Mouse (Mus musculus): ENCODE data around the gene Hsd11b1. TPM values are rescaled to one million over a fixed set of nuclear protein-coding genes. Genes with fewer than 3 reads are reported as not detected.

Hsd11b1 gene
- polyA plus RNA-seq, 1 experiment from 2014 or later, result 2.1 TPM

GRCm38 (mm10) chr1:193242238-193242637, 21.6 kb downstream of the Hsd11b1 start:
- Histone ChIP-seq H3K9me3 (replicated peaks; ENCODE audit: control insufficient read depth, low read length) (no peaks in the 10 kb centered on the region), H3K4me2 (ENCODE audit: low read depth, low read length) (no peak overlapping the region), H3K27me3 (ENCODE audit: control insufficient read depth, insufficient read depth, low read length) (no peaks in the 10 kb centered on the region), H3K36me3 (ENCODE audit: control insufficient read depth, insufficient read depth, low read length) (no peaks in the 10 kb centered on the region), H3K27ac (ENCODE audit: low read length) (no peak overlapping the region), H3K4me3 (replicated peaks; ENCODE audit: low read length) (no peak overlapping the region), H3K9ac (ENCODE audit: low read length) (no peak overlapping the region), H3K4me1 (ENCODE audit: control insufficient read depth, insufficient read depth, low read length) (0 out of 2 replicates have a peak, but pooled peaks cover 3% of the 10 kb centered on the region)
- peak; percentile 72 for ATAC-seq (ENCODE audit: insufficient read depth, low FRiP score)
- 39% methylated on average over 8 of the region's 8 CpGs for WGBS

- Histone ChIP-seq H3K4me1 (ENCODE audit: control insufficient read depth, insufficient read depth, low read length) (0 out of 2 replicates have a peak, but pooled peaks cover 3% of the 10 kb centered on the region), H3K4me2 (ENCODE audit: low read depth, low read length) (no peak overlapping the region), H3K36me3 (ENCODE audit: control insufficient read depth, insufficient read depth, low read length) (no peaks in the 10 kb centered on the region), H3K9ac (ENCODE audit: low read length) (no peak overlapping the region), H3K4me3 (replicated peaks; ENCODE audit: low read length) (no peak overlapping the region), H3K9me3 (replicated peaks; ENCODE audit: control insufficient read depth, low read length) (no peaks in the 10 kb centered on the region), H3K27me3 (ENCODE audit: control insufficient read depth, insufficient read depth, low read length) (no peaks in the 10 kb centered on the region), H3K27ac (ENCODE audit: low read length) (no peak overlapping the region)
- ATAC-seq (ENCODE audit: insufficient read depth, low FRiP score), result no peak
- 85% methylated on average over 4 of the region's 4 CpGs for WGBS
Measured at GRCm38 (mm10) chr1:193241436-193241835, 22.4 kb downstream of the Hsd11b1 start.

- 0 out of 2 replicates have a peak, but pooled peaks cover 3% of the 10 kb centered on the region for H3K4me1 ChIP-seq (ENCODE audit: control insufficient read depth, insufficient read depth, low read length)
- no peak overlapping the region for H3K9ac ChIP-seq (ENCODE audit: low read length)
- H3K9me3 ChIP-seq (replicated peaks; ENCODE audit: control insufficient read depth, low read length), result no peaks in the 10 kb centered on the region
- ATAC-seq (ENCODE audit: insufficient read depth, low FRiP score), result no peak
- no peaks in the 10 kb centered on the region for H3K36me3 ChIP-seq (ENCODE audit: control insufficient read depth, insufficient read depth, low read length)
- H3K27ac ChIP-seq (ENCODE audit: low read length), result no peak overlapping the region
- WGBS, result 47% methylated on average over 4 of the region's 4 CpGs
- no peak overlapping the region for H3K4me2 ChIP-seq (ENCODE audit: low read depth, low read length)
- no peak overlapping the region for H3K4me3 ChIP-seq (replicated peaks; ENCODE audit: low read length)
- H3K27me3 ChIP-seq (ENCODE audit: control insufficient read depth, insufficient read depth, low read length), result no peaks in the 10 kb centered on the region
Measured at GRCm38 (mm10) chr1:193238426-193238825, 25.4 kb downstream of the Hsd11b1 start.

- H3K9me3 ChIP-seq (replicated peaks; ENCODE audit: control insufficient read depth, low read length), result no peaks in the 10 kb centered on the region
- no peak overlapping the region for H3K4me3 ChIP-seq (replicated peaks; ENCODE audit: low read length)
- no peak for ATAC-seq (ENCODE audit: insufficient read depth, low FRiP score)
- H3K4me2 ChIP-seq (ENCODE audit: low read depth, low read length), result no peak overlapping the region
- no peaks in the 10 kb centered on the region for H3K4me1 ChIP-seq (ENCODE audit: control insufficient read depth, insufficient read depth, low read length)
- 59% methylated on average over 7 of the region's 7 CpGs for WGBS
- no peak overlapping the region for H3K27ac ChIP-seq (ENCODE audit: low read length)
- H3K27me3 ChIP-seq (ENCODE audit: control insufficient read depth, insufficient read depth, low read length), result no peaks in the 10 kb centered on the region
- no peaks in the 10 kb centered on the region for H3K36me3 ChIP-seq (ENCODE audit: control insufficient read depth, insufficient read depth, low read length)
- no peak overlapping the region for H3K9ac ChIP-seq (ENCODE audit: low read length)
Measured at GRCm38 (mm10) chr1:193234930-193235329, 28.9 kb downstream of the Hsd11b1 start.

GRCm38 (mm10) chr1:193234130-193234645, 29.7 kb downstream of the Hsd11b1 start:
- no peak overlapping the region for H3K4me3 ChIP-seq (replicated peaks; ENCODE audit: low read length)
- H3K4me1 ChIP-seq (ENCODE audit: control insufficient read depth, insufficient read depth, low read length), result no peaks in the 10 kb centered on the region
- no peaks in the 10 kb centered on the region for H3K9me3 ChIP-seq (replicated peaks; ENCODE audit: control insufficient read depth, low read length)
- no peak overlapping the region for H3K9ac ChIP-seq (ENCODE audit: low read length)
- no peak for ATAC-seq (ENCODE audit: insufficient read depth, low FRiP score)
- WGBS, result 79% methylated on average over 2 of the region's 2 CpGs
- no peaks in the 10 kb centered on the region for H3K36me3 ChIP-seq (ENCODE audit: control insufficient read depth, insufficient read depth, low read length)
- no peak overlapping the region for H3K27ac ChIP-seq (ENCODE audit: low read length)
- H3K27me3 ChIP-seq (ENCODE audit: control insufficient read depth, insufficient read depth, low read length), result no peaks in the 10 kb centered on the region
- H3K4me2 ChIP-seq (ENCODE audit: low read depth, low read length), result no peak overlapping the region

- H3K4me3 ChIP-seq (replicated peaks; ENCODE audit: low read length), result no peak overlapping the region
- no peaks in the 10 kb centered on the region for H3K9me3 ChIP-seq (replicated peaks; ENCODE audit: control insufficient read depth, low read length)
- H3K27ac ChIP-seq (ENCODE audit: low read length), result no peak overlapping the region
- H3K27me3 ChIP-seq (ENCODE audit: control insufficient read depth, insufficient read depth, low read length), result no peaks in the 10 kb centered on the region
- ATAC-seq (ENCODE audit: insufficient read depth, low FRiP score), result no peak
- H3K4me2 ChIP-seq (ENCODE audit: low read depth, low read length), result no peak overlapping the region
- 80% methylated on average over 2 of the region's 2 CpGs for WGBS
- no peak overlapping the region for H3K9ac ChIP-seq (ENCODE audit: low read length)
- H3K4me1 ChIP-seq (ENCODE audit: control insufficient read depth, insufficient read depth, low read length), result no peaks in the 10 kb centered on the region
- no peaks in the 10 kb centered on the region for H3K36me3 ChIP-seq (ENCODE audit: control insufficient read depth, insufficient read depth, low read length)
Measured at GRCm38 (mm10) chr1:193232732-193233131, 31.1 kb downstream of the Hsd11b1 start.

GRCm38 (mm10) chr1:193230935-193231334, 32.9 kb downstream of the Hsd11b1 start:
- Histone ChIP-seq H3K27me3 (ENCODE audit: control insufficient read depth, insufficient read depth, low read length) (no peaks in the 10 kb centered on the region), H3K36me3 (ENCODE audit: control insufficient read depth, insufficient read depth, low read length) (no peaks in the 10 kb centered on the region), H3K27ac (ENCODE audit: low read length) (no peak overlapping the region), H3K9me3 (replicated peaks; ENCODE audit: control insufficient read depth, low read length) (no peaks in the 10 kb centered on the region), H3K4me3 (replicated peaks; ENCODE audit: low read length) (no peak overlapping the region), H3K9ac (ENCODE audit: low read length) (no peak overlapping the region), H3K4me2 (ENCODE audit: low read depth, low read length) (no peak overlapping the region), H3K4me1 (ENCODE audit: control insufficient read depth, insufficient read depth, low read length) (0 out of 2 replicates have a peak, but pooled peaks cover 3% of the 10 kb centered on the region)
- no peak for ATAC-seq (ENCODE audit: insufficient read depth, low FRiP score)
- 49% methylated on average over 5 of the region's 5 CpGs for WGBS

GRCm38 (mm10) chr1:193230531-193230930, 33.3 kb downstream of the Hsd11b1 start:
- Histone ChIP-seq H3K9ac (ENCODE audit: low read length) (no peak overlapping the region), H3K27me3 (ENCODE audit: control insufficient read depth, insufficient read depth, low read length) (no peaks in the 10 kb centered on the region), H3K4me3 (replicated peaks; ENCODE audit: low read length) (no peak overlapping the region), H3K27ac (ENCODE audit: low read length) (no peak overlapping the region), H3K4me2 (ENCODE audit: low read depth, low read length) (no peak overlapping the region), H3K4me1 (ENCODE audit: control insufficient read depth, insufficient read depth, low read length) (0 out of 2 replicates have a peak, but pooled peaks cover 3% of the 10 kb centered on the region), H3K36me3 (ENCODE audit: control insufficient read depth, insufficient read depth, low read length) (no peaks in the 10 kb centered on the region), H3K9me3 (replicated peaks; ENCODE audit: control insufficient read depth, low read length) (no peaks in the 10 kb centered on the region)
- ATAC-seq (ENCODE audit: insufficient read depth, low FRiP score), result no peak
- 35% methylated on average over 3 of the region's 3 CpGs for whole genome bisulfite sequencing

GRCm38 (mm10) chr1:193229570-193229969, 34.3 kb downstream of the Hsd11b1 start:
- ATAC-seq (ENCODE audit: insufficient read depth, low FRiP score), result no peak
- WGBS, result 82% methylated on average over 5 of the region's 5 CpGs
- Histone ChIP-seq H3K27me3 (ENCODE audit: control insufficient read depth, insufficient read depth, low read length) (no peaks in the 10 kb centered on the region), H3K4me3 (replicated peaks; ENCODE audit: low read length) (no peak overlapping the region), H3K27ac (ENCODE audit: low read length) (no peak overlapping the region), H3K36me3 (ENCODE audit: control insufficient read depth, insufficient read depth, low read length) (no peaks in the 10 kb centered on the region), H3K9ac (ENCODE audit: low read length) (no peak overlapping the region), H3K9me3 (replicated peaks; ENCODE audit: control insufficient read depth, low read length) (no peaks in the 10 kb centered on the region), H3K4me1 (ENCODE audit: control insufficient read depth, insufficient read depth, low read length) (0 out of 2 replicates have a peak, but pooled peaks cover 3% of the 10 kb centered on the region), H3K4me2 (ENCODE audit: low read depth, low read length) (no peak overlapping the region)
